Mouse (Mus musculus): ENCODE results near the gene Gnl1. TPM values are rescaled to one million over a fixed set of nuclear protein-coding genes. Genes with fewer than 3 reads are reported as not detected.
A peak's percentile ranks its signal among the peaks of the same experiment; 100 is the strongest.
"Not testable (repeated sequence)": the region's sequence is repeated elsewhere in the genome, so short reads cannot be mapped to it uniquely, and the experiment has no call there.

Gene Gnl1
- polyA plus RNA-seq, 1 experiment from 2014 or later, result 37.5 TPM

DNA sequence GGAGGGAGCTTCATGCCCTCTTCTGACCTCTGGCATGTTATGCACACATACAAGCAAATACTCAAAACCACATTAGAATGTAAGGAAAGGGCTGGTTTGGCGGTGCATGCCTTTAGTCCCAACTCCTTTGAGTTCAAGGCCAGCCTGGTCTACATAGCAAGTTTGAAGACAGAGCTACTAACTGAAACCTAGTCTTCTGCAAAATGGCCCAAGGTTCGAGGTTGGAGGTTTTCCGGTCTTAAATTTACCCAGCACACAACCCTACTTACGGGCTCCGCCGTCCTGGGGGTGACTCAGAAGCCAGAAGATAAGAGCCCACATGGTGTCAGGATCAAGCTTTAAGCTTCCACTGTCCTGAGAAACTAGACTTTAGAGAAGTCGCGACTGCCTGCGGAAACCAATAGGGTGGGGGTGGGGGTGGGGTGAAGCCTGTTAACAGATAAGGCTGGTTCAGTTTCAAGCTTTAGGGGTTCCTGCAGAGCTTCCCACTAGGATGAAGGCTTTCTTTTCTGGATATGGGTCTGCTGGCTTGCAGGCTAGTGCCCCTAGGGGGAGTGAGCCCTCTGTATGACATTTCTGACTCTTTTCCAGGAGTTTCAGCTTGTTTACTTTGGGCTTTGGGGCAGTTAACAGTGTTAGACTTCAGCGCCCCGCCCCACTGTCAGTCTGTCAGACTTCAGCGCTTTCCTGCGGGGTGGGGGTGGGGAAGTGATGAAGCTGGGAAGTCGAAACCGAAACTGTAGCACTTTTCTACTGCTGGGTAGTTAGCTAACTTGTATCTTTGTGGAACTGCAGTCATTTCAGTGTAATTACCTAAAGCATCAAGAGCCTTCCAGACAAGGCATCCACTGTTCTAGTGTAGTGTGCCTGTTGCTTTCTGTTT is 40.8 kb downstream of the Gnl1 start, which contains the start of gene H2-T24:
Gene H2-T24 (minus strand): TSS at position 370 of the 883 bp plus-strand sequence.
- 35% methylated on average over 15 of the region's 15 CpGs for WGBS
- Histone ChIP-seq H3K4me1 (replicated peaks) (peaks cover 3% of the 10 kb centered on the region; the same call in 1 of the 2 replicates), H3K4me3 (replicated peaks) (no peak within 1 kb of the TSS), H3K36me3 (no peaks in the 10 kb centered on the region), H3K4me2 (replicated peaks) (peak within 1 kb of the TSS; percentile 39), H3K9me3 (no peaks in the 10 kb centered on the region), H3K27ac (peak within 1 kb of the TSS; percentile 48; the same call in 1 of the 2 replicates), H3K9ac (no peak within 1 kb of the TSS), H3K27me3 (replicated peaks) (no peaks in the 10 kb centered on the region)
- ATAC-seq, result peak; percentile 74

DNA sequence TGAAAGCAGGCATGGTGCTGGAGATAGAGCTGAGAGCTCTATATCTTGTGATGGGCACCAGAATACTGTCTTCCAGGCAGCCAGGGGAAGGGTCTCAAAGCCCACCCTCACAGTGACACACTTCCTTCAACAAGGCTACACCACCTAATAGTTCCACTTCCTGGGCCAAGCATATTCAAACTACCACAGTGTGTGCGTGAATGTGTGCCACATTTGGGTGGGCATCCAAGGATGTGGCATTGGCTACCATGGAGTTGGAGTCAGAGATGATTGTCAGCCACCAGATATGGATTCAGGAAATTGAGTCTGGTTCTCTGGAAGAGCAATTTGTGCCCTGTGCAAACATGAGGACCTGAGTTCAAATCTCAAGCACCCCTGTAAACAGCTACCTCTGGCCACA is 41.7 kb downstream of the Gnl1 start:
- H3K9ac ChIP-seq, result no peak overlapping the region
- no peaks in the 10 kb centered on the region for H3K36me3 ChIP-seq
- no peaks in the 10 kb centered on the region for H3K9me3 ChIP-seq
- ATAC-seq, result no peak
- no peak overlapping the region for H3K4me2 ChIP-seq (replicated peaks)
- WGBS, result 89% methylated on average over 1 of the region's 1 CpGs
- H3K4me3 ChIP-seq (replicated peaks), result no peak overlapping the region
- H3K27ac ChIP-seq, result no peak overlapping the region
- no peaks in the 10 kb centered on the region for H3K27me3 ChIP-seq (replicated peaks)
- H3K4me1 ChIP-seq (replicated peaks), result peaks cover 3% of the 10 kb centered on the region; the same call in 1 of the 2 replicates

DNA sequence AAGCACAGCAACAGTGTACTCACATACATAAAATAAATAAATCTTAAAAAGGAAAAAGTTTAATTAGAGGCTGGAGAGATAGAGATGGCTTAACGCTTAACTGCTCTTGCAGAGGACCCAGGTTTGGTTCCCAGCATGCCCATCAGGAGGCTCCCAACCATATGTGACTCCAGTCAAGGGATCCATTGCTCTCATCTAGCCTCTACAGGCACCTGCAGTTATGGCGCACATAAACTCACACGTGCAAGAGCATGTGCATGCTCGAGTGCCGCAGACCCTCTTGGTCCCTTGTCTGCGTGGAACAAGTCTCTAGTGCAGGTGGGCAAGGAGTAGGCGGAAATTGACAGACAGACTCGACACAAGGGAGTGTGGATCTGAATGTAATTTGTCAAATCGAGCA is 42.4 kb downstream of the Gnl1 start:
- Histone ChIP-seq H3K4me2 (replicated peaks) (no peak overlapping the region), H3K9ac (no peak overlapping the region), H3K36me3 (no peaks in the 10 kb centered on the region), H3K27me3 (replicated peaks) (no peaks in the 10 kb centered on the region), H3K9me3 (no peaks in the 10 kb centered on the region), H3K4me3 (replicated peaks) (no peak overlapping the region), H3K4me1 (replicated peaks) (peaks cover 3% of the 10 kb centered on the region; the same call in 1 of the 2 replicates), H3K27ac (no peak overlapping the region)
- 91% methylated on average over 9 of the region's 9 CpGs for WGBS
- no peak for ATAC-seq

GRCm38 (mm10) chr17:36022922-36023321 is 43.3 kb downstream of the Gnl1 start:
- Histone ChIP-seq H3K4me3 (replicated peaks) (no peak overlapping the region), H3K4me1 (replicated peaks) (peaks cover 3% of the 10 kb centered on the region; the same call in 1 of the 2 replicates), H3K27me3 (replicated peaks) (no peaks in the 10 kb centered on the region), H3K27ac (no peak overlapping the region), H3K4me2 (replicated peaks) (no peak overlapping the region), H3K9me3 (no peaks in the 10 kb centered on the region), H3K9ac (no peak overlapping the region), H3K36me3 (no peaks in the 10 kb centered on the region)
- ATAC-seq, result no peak
- 85% methylated on average over 6 of the region's 6 CpGs for WGBS

- H3K9me3 ChIP-seq, result no peaks in the 10 kb centered on the region
- ATAC-seq, result peak; percentile 67; the same call in 1 of the 2 replicates
- H3K36me3 ChIP-seq, result no peaks in the 10 kb centered on the region
- WGBS, result 56% methylated on average over 9 of the region's 9 CpGs
- no peak overlapping the region for H3K4me3 ChIP-seq (replicated peaks)
- no peak overlapping the region for H3K4me2 ChIP-seq (replicated peaks)
- no peak overlapping the region for H3K9ac ChIP-seq
- H3K4me1 ChIP-seq (replicated peaks), result peaks cover 3% of the 10 kb centered on the region; the same call in 1 of the 2 replicates
- H3K27ac ChIP-seq, result 0 out of 2 replicates have a peak overlapping the region, but pooled peaks have one; percentile 4
- no peaks in the 10 kb centered on the region for H3K27me3 ChIP-seq (replicated peaks)
Observed at GRCm38 (mm10) chr17:36023710-36024654, 44.3 kb downstream of the Gnl1 start.

DNA sequence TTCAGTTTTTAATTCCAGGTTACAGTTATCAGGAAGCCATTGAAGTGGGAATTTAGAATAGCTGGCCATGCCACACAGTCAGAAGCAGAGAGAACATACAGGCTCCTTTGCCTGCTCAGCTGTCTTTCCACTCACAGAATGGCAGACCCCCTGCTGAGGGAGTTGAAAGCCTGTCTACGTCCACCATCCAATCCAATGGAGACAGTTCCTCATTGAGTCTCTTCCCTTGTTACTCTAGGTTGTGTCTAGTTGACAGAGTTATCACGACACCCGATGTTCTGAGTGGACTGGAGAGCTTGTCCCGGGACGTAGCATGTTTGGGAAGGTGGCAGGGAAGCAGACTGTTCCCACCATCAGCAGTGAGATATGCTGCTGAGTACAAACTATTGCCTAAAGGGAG is 45.5 kb downstream of the Gnl1 start:
- H3K27ac ChIP-seq, result no peak overlapping the region
- no peak for ATAC-seq
- H3K4me1 ChIP-seq (replicated peaks), result peaks cover 3% of the 10 kb centered on the region; the same call in 1 of the 2 replicates
- no peak overlapping the region for H3K4me2 ChIP-seq (replicated peaks)
- no peak overlapping the region for H3K9ac ChIP-seq
- H3K36me3 ChIP-seq, result no peaks in the 10 kb centered on the region
- WGBS, result 85% methylated on average over 5 of the region's 5 CpGs
- H3K9me3 ChIP-seq, result no peaks in the 10 kb centered on the region
- no peak overlapping the region for H3K4me3 ChIP-seq (replicated peaks)
- no peaks in the 10 kb centered on the region for H3K27me3 ChIP-seq (replicated peaks)

DNA sequence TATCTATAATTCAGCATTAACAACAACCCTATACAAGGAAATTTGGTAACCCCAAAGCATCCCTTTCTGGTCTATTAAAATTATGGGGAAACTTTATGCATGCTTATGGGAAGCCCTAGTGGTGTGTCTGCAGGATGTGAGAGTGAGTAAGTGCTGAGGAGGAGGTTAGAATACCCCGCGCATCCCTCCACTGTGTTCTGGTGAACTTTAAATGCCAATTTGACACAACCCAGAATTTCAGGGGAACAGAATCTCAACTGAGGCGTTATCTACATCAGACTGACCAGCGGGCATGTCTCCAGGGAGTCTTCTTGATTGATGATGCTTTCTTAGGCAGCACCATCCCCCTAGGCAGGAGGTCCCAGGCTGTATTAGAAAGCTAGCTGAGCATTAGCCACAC is 46.2 kb downstream of the Gnl1 start:
- Histone ChIP-seq H3K9me3 (no peaks in the 10 kb centered on the region), H3K36me3 (no peaks in the 10 kb centered on the region), H3K9ac (no peak overlapping the region), H3K4me1 (replicated peaks) (no peaks in the 10 kb centered on the region; the same call in 1 of the 2 replicates), H3K27me3 (replicated peaks) (no peaks in the 10 kb centered on the region), H3K27ac (no peak overlapping the region), H3K4me2 (replicated peaks) (no peak overlapping the region), H3K4me3 (replicated peaks) (no peak overlapping the region)
- no peak for ATAC-seq
- 42% methylated on average over 4 of the region's 4 CpGs for WGBS

- H3K9ac ChIP-seq, result no peak overlapping the region
- no peak for ATAC-seq
- 85% methylated on average over 4 of the region's 4 CpGs for WGBS
- no peaks in the 10 kb centered on the region for H3K27me3 ChIP-seq (replicated peaks)
- H3K36me3 ChIP-seq, result no peaks in the 10 kb centered on the region
- H3K9me3 ChIP-seq, result no peaks in the 10 kb centered on the region
- peaks cover 3% of the 10 kb centered on the region; the same call in 1 of the 2 replicates for H3K4me1 ChIP-seq (replicated peaks)
- H3K27ac ChIP-seq, result no peak overlapping the region
- H3K4me3 ChIP-seq (replicated peaks), result no peak overlapping the region
- H3K4me2 ChIP-seq (replicated peaks), result no peak overlapping the region
Observed at GRCm38 (mm10) chr17:36027663-36028062, 48.0 kb downstream of the Gnl1 start.

- H3K36me3 ChIP-seq, result no peaks in the 10 kb centered on the region
- peaks cover 3% of the 10 kb centered on the region; the same call in 1 of the 2 replicates for H3K4me1 ChIP-seq (replicated peaks)
- WGBS, result 89% methylated on average over 7 of the region's 7 CpGs
- no peak overlapping the region for H3K27ac ChIP-seq
- H3K9me3 ChIP-seq, result no peaks in the 10 kb centered on the region
- H3K27me3 ChIP-seq (replicated peaks), result no peaks in the 10 kb centered on the region
- H3K4me3 ChIP-seq (replicated peaks), result no peak overlapping the region
- H3K4me2 ChIP-seq (replicated peaks), result no peak overlapping the region
- no peak for ATAC-seq
- no peak overlapping the region for H3K9ac ChIP-seq
Observed at GRCm38 (mm10) chr17:36028879-36029619, 49.4 kb downstream of the Gnl1 start.

GRCm38 (mm10) chr17:36030046-36030702 is 50.5 kb downstream of the Gnl1 start:
- H3K9me3 ChIP-seq; H3K9ac ChIP-seq; H3K4me3 ChIP-seq (replicated peaks); H3K4me2 ChIP-seq (replicated peaks); H3K27me3 ChIP-seq (replicated peaks); H3K27ac ChIP-seq; ATAC-seq; H3K4me1 ChIP-seq (replicated peaks); H3K36me3 ChIP-seq: not testable (repeated sequence)
- WGBS, result 83% methylated on average over 4 of the region's 4 CpGs
